Mouse (Mus musculus): Measurements from ENCODE around the gene Clk1. TPM values are rescaled to one million over a fixed set of nuclear protein-coding genes. Genes with fewer than 3 reads are reported as not detected.

Clk1 gene
- polyA plus RNA-seq, 1 experiment from 2014 or later, result 171 TPM

DNA sequence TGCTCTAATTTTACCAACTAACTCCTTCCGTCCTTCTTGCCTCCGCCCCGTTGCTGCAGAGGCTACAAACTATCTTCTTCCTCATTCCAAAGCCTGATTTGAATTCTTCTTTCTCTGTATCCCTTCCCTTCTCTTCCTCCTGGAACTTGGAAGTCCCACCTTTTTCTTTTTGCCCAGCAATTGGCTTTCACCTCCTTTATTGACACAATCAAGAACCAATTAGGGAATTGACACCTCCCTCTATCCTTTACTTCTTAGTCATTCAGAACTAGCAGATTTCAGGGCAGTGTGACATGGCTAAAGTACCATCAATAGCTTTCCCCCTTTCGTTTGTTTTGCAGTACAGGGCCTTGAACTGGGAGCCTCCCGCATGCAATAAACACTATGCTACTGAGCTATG is 34.3 kb upstream of the Clk1 start:
- Histone ChIP-seq H3K4me1 (replicated peaks; ENCODE audit: insufficient read depth, low read length) (no peaks in the 10 kb centered on the region), H3K27ac (no peak overlapping the region), H3K4me3 (replicated peaks; ENCODE audit: low read depth, low read length) (no peak overlapping the region), H3K9ac (ENCODE audit: low read depth, low read length) (no peak overlapping the region), H3K9me3 (replicated peaks; ENCODE audit: low read length) (no peaks in the 10 kb centered on the region), H3K27me3 (ENCODE audit: insufficient read depth, low read length) (no peaks in the 10 kb centered on the region), H3K4me2 (ENCODE audit: low read length) (no peak overlapping the region), H3K36me3 (ENCODE audit: insufficient read depth, low read length) (peaks cover 51% of the 10 kb centered on the region)
- no peak for TF ChIP-seq CTCF (IDR thresholded peaks at IDR 0.05; ENCODE audit: low read depth)
- no peak for ATAC-seq (replicated peaks; ENCODE audit: low FRiP score, low read depth)
- WGBS, result 80% methylated on average over 5 of the region's 5 CpGs
- no peak for DNase-seq (ENCODE audit: low spot score)

DNA sequence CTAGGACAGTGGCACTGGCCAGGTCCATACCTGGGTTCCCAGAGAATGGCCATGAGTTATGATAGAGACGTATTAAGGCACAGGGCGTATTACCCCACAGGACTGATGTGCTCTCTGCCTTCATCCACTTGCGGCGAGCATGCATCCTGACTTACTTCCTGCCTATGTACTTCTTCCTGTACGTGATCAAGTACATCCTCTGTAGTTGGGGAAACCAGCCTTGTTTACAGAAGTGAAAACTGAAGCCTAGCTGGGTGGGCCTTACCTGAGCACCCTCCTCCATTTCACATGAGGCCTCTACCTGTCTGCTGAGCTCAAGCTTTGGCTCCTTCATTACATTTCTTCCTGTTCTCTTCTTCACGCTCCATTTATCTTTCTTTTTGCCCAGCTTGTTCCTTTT is 30.4 kb upstream of the Clk1 start:
- H3K27ac ChIP-seq, result peak overlapping the region; percentile 1; the same call in 1 of the 2 replicates
- H3K36me3 ChIP-seq (ENCODE audit: insufficient read depth, low read length), result peaks cover 52% of the 10 kb centered on the region
- H3K9ac ChIP-seq (ENCODE audit: low read depth, low read length), result no peak overlapping the region
- H3K4me2 ChIP-seq (ENCODE audit: low read length), result no peak overlapping the region
- no peaks in the 10 kb centered on the region for H3K27me3 ChIP-seq (ENCODE audit: insufficient read depth, low read length)
- no peak for DNase-seq (ENCODE audit: low spot score)
- ATAC-seq (replicated peaks; ENCODE audit: low FRiP score, low read depth), result no peak
- no peak overlapping the region for H3K4me3 ChIP-seq (replicated peaks; ENCODE audit: low read depth, low read length)
- 83% methylated on average over 6 of the region's 6 CpGs for WGBS
- no peaks in the 10 kb centered on the region for H3K4me1 ChIP-seq (replicated peaks; ENCODE audit: insufficient read depth, low read length)
- TF ChIP-seq CTCF (IDR thresholded peaks at IDR 0.05; ENCODE audit: low read depth), result no peak
- no peaks in the 10 kb centered on the region for H3K9me3 ChIP-seq (replicated peaks; ENCODE audit: low read length)

DNA sequence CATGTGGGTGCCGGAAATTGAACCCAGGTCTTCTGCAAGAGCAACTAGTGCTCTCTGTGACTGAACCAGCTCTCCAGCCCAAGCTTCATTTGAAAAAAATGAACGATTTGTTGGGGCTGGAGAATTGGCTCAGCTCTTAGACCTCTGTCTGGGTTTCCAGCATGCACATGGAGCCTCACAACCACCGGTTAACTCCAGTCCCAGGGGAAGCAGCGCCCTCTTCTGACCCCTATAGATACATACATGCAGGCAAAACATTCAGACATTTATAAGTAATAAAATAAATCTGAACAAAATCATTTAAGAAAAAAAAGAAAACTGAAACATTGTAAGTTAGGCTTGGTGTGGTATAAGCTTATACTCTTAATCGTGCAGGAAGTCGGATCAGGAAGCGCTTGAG is 24.5 kb upstream of the Clk1 start:
- 81% methylated on average over 7 of the region's 7 CpGs for WGBS
- Histone ChIP-seq H3K4me2 (ENCODE audit: low read length) (no peak overlapping the region), H3K4me3 (replicated peaks; ENCODE audit: low read depth, low read length) (no peak overlapping the region), H3K4me1 (replicated peaks; ENCODE audit: insufficient read depth, low read length) (peaks cover 8% of the 10 kb centered on the region; the same call in 1 of the 2 replicates), H3K9ac (ENCODE audit: low read depth, low read length) (no peak overlapping the region), H3K27me3 (ENCODE audit: insufficient read depth, low read length) (no peaks in the 10 kb centered on the region), H3K9me3 (replicated peaks; ENCODE audit: low read length) (no peaks in the 10 kb centered on the region), H3K36me3 (ENCODE audit: insufficient read depth, low read length) (peaks cover 13% of the 10 kb centered on the region; the same call in 1 of the 2 replicates), H3K27ac (no peak overlapping the region)
- no peak for DNase-seq (ENCODE audit: low spot score)
- no peak for ATAC-seq (replicated peaks; ENCODE audit: low FRiP score, low read depth)
- TF ChIP-seq CTCF (IDR thresholded peaks at IDR 0.05; ENCODE audit: low read depth), result 0 out of 2 replicates have a peak, but pooled peaks have one; percentile 27

DNA sequence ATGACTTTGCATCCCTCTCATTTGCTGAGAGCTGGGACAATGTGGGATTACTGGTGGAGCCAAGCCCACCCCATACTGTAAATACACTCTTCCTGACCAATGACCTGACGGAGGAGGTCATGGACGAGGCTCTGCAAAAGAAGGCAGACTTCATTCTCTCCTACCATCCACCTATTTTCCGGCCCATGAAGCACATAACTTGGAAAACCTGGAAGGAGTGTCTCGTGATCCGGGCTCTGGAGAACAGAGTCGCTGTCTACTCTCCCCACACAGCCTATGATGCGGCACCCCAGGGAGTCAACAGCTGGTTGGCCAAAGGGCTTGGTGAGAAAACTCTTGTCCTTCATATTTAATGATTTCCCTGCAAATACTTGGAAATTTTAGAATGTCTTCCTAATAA is 23.9 kb upstream of the Clk1 start:
- ATAC-seq (replicated peaks; ENCODE audit: low FRiP score, low read depth) (no peak), DNase-seq (ENCODE audit: low spot score) (no peak)
- H3K27ac ChIP-seq, result no peak overlapping the region
- no peak overlapping the region for H3K4me2 ChIP-seq (ENCODE audit: low read length)
- H3K36me3 ChIP-seq (ENCODE audit: insufficient read depth, low read length), result peaks cover 9% of the 10 kb centered on the region; the same call in 1 of the 2 replicates
- TF ChIP-seq CTCF (IDR thresholded peaks at IDR 0.05; ENCODE audit: low read depth), result no peak
- no peak overlapping the region for H3K4me3 ChIP-seq (replicated peaks; ENCODE audit: low read depth, low read length)
- no peaks in the 10 kb centered on the region for H3K27me3 ChIP-seq (ENCODE audit: insufficient read depth, low read length)
- H3K9ac ChIP-seq (ENCODE audit: low read depth, low read length), result no peak overlapping the region
- no peaks in the 10 kb centered on the region for H3K9me3 ChIP-seq (replicated peaks; ENCODE audit: low read length)
- H3K4me1 ChIP-seq (replicated peaks; ENCODE audit: insufficient read depth, low read length), result peaks cover 8% of the 10 kb centered on the region; the same call in 1 of the 2 replicates
- WGBS, result 78% methylated on average over 7 of the region's 7 CpGs

DNA sequence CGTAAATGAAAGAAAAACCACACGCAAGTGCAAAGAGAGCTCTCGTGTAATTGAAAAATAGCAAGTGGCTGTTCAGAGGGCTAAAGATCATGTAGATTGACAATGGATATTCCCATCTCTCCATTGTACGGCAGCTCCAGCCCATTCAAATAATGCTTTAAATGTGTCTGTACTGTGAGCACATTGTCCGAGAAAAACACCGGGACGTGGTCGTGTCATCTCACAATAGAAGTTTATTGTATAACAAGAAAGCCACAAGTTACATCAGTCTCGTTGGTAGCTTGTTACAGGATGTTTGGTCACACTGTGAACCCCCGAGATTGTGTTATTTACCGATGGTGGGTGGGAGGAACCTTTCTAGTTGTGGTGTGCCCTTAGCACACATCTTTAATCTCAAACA is 22.0 kb upstream of the Clk1 start:
- Histone ChIP-seq H3K27ac (peak overlapping the region; percentile 96), H3K36me3 (ENCODE audit: insufficient read depth, low read length) (peaks cover 11% of the 10 kb centered on the region), H3K4me1 (replicated peaks; ENCODE audit: insufficient read depth, low read length) (peaks cover 8% of the 10 kb centered on the region; the same call in 1 of the 2 replicates), H3K4me2 (ENCODE audit: low read length) (peak overlapping the region; percentile 78), H3K9ac (ENCODE audit: low read depth, low read length) (peak overlapping the region; percentile 86), H3K9me3 (replicated peaks; ENCODE audit: low read length) (no peaks in the 10 kb centered on the region), H3K27me3 (ENCODE audit: insufficient read depth, low read length) (no peaks in the 10 kb centered on the region), H3K4me3 (replicated peaks; ENCODE audit: low read depth, low read length) (peak overlapping the region; percentile 64)
- ATAC-seq (replicated peaks; ENCODE audit: low FRiP score, low read depth) (no peak), DNase-seq (ENCODE audit: low spot score) (no peak)
- no peak for TF ChIP-seq CTCF (IDR thresholded peaks at IDR 0.05; ENCODE audit: low read depth)
- 3% methylated on average over 11 of the region's 11 CpGs for WGBS

DNA sequence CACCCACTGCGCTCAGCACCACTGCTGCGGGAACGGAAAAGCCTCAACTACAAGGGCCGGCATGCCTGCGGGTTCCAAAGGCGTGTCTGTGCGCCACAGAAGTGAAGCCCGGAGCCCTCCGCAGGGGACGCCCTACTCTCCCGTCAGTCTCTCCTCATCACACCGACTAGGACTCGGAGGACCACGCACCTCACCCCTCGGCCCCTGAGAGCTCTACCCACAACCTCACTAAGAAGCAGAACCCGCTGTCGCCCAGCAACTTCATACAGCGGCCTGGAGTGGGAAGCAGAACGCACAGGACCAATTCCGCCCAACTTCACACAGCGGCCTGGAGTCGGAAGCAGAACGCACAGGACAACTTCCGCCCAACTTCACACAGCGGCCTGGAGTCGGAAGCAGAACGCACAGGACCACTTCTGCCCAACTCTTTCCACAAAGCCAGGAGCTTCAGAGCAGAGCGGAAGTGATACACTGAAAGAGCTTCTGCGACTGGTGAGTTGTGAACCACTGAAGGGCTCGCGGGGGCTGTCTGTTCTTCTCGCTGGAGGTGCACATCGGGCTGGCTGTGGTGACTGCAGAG is 21.4 kb upstream of the Clk1 start, which contains the start of the genes Nif3l1 and Ppil3:
Nif3l1 (plus strand) TSS at position 9 of the 580 bp plus-strand sequence.
Ppil3 (minus strand) TSS at position 344 of the 580 bp plus-strand sequence.
- peak within 1 kb of the TSS; percentile 96 for H3K27ac ChIP-seq
- H3K4me3 ChIP-seq (replicated peaks; ENCODE audit: low read depth, low read length), result peak within 1 kb of the TSS; percentile 64
- peak; percentile 93 for ATAC-seq (replicated peaks; ENCODE audit: low FRiP score, low read depth)
- peak; percentile 46; the same call in 1 of the 2 replicates for TF ChIP-seq CTCF (IDR thresholded peaks at IDR 0.05; ENCODE audit: low read depth)
- peak within 1 kb of the TSS; percentile 78 for H3K4me2 ChIP-seq (ENCODE audit: low read length)
- H3K27me3 ChIP-seq (ENCODE audit: insufficient read depth, low read length), result no peaks in the 10 kb centered on the region
- WGBS, result under 1% methylated on average over 33 of the region's 33 CpGs
- H3K4me1 ChIP-seq (replicated peaks; ENCODE audit: insufficient read depth, low read length), result peaks cover 8% of the 10 kb centered on the region; the same call in 1 of the 2 replicates
- peaks cover 8% of the 10 kb centered on the region; the same call in 1 of the 2 replicates for H3K36me3 ChIP-seq (ENCODE audit: insufficient read depth, low read length)
- peak within 1 kb of the TSS; percentile 86 for H3K9ac ChIP-seq (ENCODE audit: low read depth, low read length)
- no peaks in the 10 kb centered on the region for H3K9me3 ChIP-seq (replicated peaks; ENCODE audit: low read length)
- peak; percentile 97 for DNase-seq (ENCODE audit: low spot score)

Data from kidney, postnatal 0 days (tissue).